Mouse (Mus musculus) telencephalon, adult 2 months (tissue): ENCODE results near the gene Lmod3.
"Not testable (repeated sequence)": the region's sequence is repeated elsewhere in the genome, so short reads cannot be mapped to it uniquely, and the experiment has no call there.

Experiments
- DNase-seq: peaks from one replicate; pipeline ENCODE4 v3.0.0-alpha.2; 2011; ENCODE audit warnings: low read depth, low spot score

Gene Lmod3

GRCm38 (mm10) chr6:97276366-97276765, 23.8 kb upstream of the Lmod3 start:
- DNase-seq = no peak

GRCm38 (mm10) chr6:97275760-97276159, 23.2 kb upstream of the Lmod3 start:
- no peak for DNase-seq

- no peak for DNase-seq
Observed at GRCm38 (mm10) chr6:97273777-97274176, 21.2 kb upstream of the Lmod3 start.

GRCm38 (mm10) chr6:97273058-97273710, 20.6 kb upstream of the Lmod3 start:
- DNase-seq = no peak

- DNase-seq = no peak
Observed at GRCm38 (mm10) chr6:97272349-97272748, 19.8 kb upstream of the Lmod3 start.

- no peak for DNase-seq
Observed at GRCm38 (mm10) chr6:97269596-97269995, 17.0 kb upstream of the Lmod3 start.

GRCm38 (mm10) chr6:97267132-97267531, 14.6 kb upstream of the Lmod3 start:
- DNase-seq = no peak

- no peak for DNase-seq
Observed at GRCm38 (mm10) chr6:97266661-97267060, 14.1 kb upstream of the Lmod3 start.

GRCm38 (mm10) chr6:97265705-97266104, 13.1 kb upstream of the Lmod3 start:
- DNase-seq = no peak

- no peak for DNase-seq
Observed at GRCm38 (mm10) chr6:97265240-97265639, 12.7 kb upstream of the Lmod3 start.

GRCm38 (mm10) chr6:97263750-97264149, 11.2 kb upstream of the Lmod3 start:
- not testable (repeated sequence) for DNase-seq

- no peak for DNase-seq
Observed at GRCm38 (mm10) chr6:97262229-97262628, 9.7 kb upstream of the Lmod3 start.

GRCm38 (mm10) chr6:97259926-97260325, 7.4 kb upstream of the Lmod3 start:
- not testable (repeated sequence) for DNase-seq

- no peak for DNase-seq
Observed at GRCm38 (mm10) chr6:97258489-97258888, 5.9 kb upstream of the Lmod3 start.

- no peak for DNase-seq
Observed at GRCm38 (mm10) chr6:97252086-97252485, 473 bp downstream of the Lmod3 start.

GRCm38 (mm10) chr6:97250966-97251365, 1.6 kb downstream of the Lmod3 start:
- DNase-seq = peak; percentile 43

GRCm38 (mm10) chr6:97245200-97245599, 7.4 kb downstream of the Lmod3 start:
- DNase-seq = no peak

- DNase-seq = no peak
Observed at GRCm38 (mm10) chr6:97242522-97242921, 10.0 kb downstream of the Lmod3 start.

- DNase-seq = no peak
Observed at GRCm38 (mm10) chr6:97240092-97240491, 12.5 kb downstream of the Lmod3 start.

- no peak for DNase-seq
Observed at GRCm38 (mm10) chr6:97239360-97239759, 13.2 kb downstream of the Lmod3 start.

- no peak for DNase-seq
Observed at GRCm38 (mm10) chr6:97236088-97236487, 16.5 kb downstream of the Lmod3 start.

- DNase-seq = no peak
Observed at GRCm38 (mm10) chr6:97234911-97235668, 17.5 kb downstream of the Lmod3 start.
